Mouse (Mus musculus) left cerebral cortex, adult 9 months (tissue): ENCODE data around the gene Hoxc5.

Experiments
- DNase-seq, 2 experiments: peaks; one replicate each; pipeline ENCODE4 v3.0.0; 2022; ENCODE audit warnings: low spot score in 2 of 2

Hoxc5 gene

GRCm38 (mm10) chr15:102945185-102946077, 21.8 kb upstream of the Hoxc5 start:
- DNase-seq: no peak

- no peak for DNase-seq
These were observed 20.0 kb upstream of the Hoxc5 start for GRCm38 (mm10) chr15:102947276-102947675.

GRCm38 (mm10) chr15:102948842-102949241, 18.4 kb upstream of the Hoxc5 start:
- no peak for DNase-seq

- no peak for DNase-seq
These were observed 17.5 kb upstream of the Hoxc5 start for GRCm38 (mm10) chr15:102949696-102950095.

GRCm38 (mm10) chr15:102950877-102951276, 16.4 kb upstream of the Hoxc5 start:
- DNase-seq: no peak

GRCm38 (mm10) chr15:102953561-102953960, 13.7 kb upstream of the Hoxc5 start:
- no peak for DNase-seq

- no peak for DNase-seq
These were observed 12.8 kb upstream of the Hoxc5 start, which contains the start of gene Hoxc11 for GRCm38 (mm10) chr15:102954192-102955006. TSS of gene Hoxc11 (plus strand) at chr15:102954427.

GRCm38 (mm10) chr15:102955007-102955382, 12.2 kb upstream of the Hoxc5 start:
- DNase-seq: no peak

- DNase-seq: no peak
These were observed 11.2 kb upstream of the Hoxc5 start for GRCm38 (mm10) chr15:102955833-102956640.

- DNase-seq: no peak
These were observed 10.3 kb upstream of the Hoxc5 start for GRCm38 (mm10) chr15:102956906-102957305.

- DNase-seq: no peak
These were observed 7.5 kb upstream of the Hoxc5 start for GRCm38 (mm10) chr15:102959663-102960191.

GRCm38 (mm10) chr15:102961728-102962127, 5.5 kb upstream of the Hoxc5 start:
- no peak for DNase-seq

GRCm38 (mm10) chr15:102962492-102962891, 4.8 kb upstream of the Hoxc5 start:
- DNase-seq: no peak

GRCm38 (mm10) chr15:102963259-102963658, 4.0 kb upstream of the Hoxc5 start:
- no peak for DNase-seq

- DNase-seq: no peak
These were observed 3.3 kb upstream of the Hoxc5 start for GRCm38 (mm10) chr15:102963671-102964640.

- no peak for DNase-seq
These were observed 2.0 kb upstream of the Hoxc5 start for GRCm38 (mm10) chr15:102965003-102965891.

GRCm38 (mm10) chr15:102965892-102966775, 1.1 kb upstream of the Hoxc5 start:
- no peak for DNase-seq

GRCm38 (mm10) chr15:102966776-102967311, 399 bp upstream of the Hoxc5 start, which contains the start of gene Hoxc10:
TSS of gene Hoxc10 (plus strand) at chr15:102966796.
- DNase-seq: no peak
